Mouse (Mus musculus): ENCODE measurements around the gene Pbx1. TPM values are rescaled to one million over a fixed set of nuclear protein-coding genes. Genes with fewer than 3 reads are reported as not detected.

Pbx1 gene
- polyA plus RNA-seq, 1 experiment = 39.3 TPM

- peak; percentile 69 for DNase-seq (ENCODE audit: low read depth)
These were observed 87.8 kb downstream of the Pbx1 start for GRCm38 (mm10) chr1:168344262-168344661.

DNA sequence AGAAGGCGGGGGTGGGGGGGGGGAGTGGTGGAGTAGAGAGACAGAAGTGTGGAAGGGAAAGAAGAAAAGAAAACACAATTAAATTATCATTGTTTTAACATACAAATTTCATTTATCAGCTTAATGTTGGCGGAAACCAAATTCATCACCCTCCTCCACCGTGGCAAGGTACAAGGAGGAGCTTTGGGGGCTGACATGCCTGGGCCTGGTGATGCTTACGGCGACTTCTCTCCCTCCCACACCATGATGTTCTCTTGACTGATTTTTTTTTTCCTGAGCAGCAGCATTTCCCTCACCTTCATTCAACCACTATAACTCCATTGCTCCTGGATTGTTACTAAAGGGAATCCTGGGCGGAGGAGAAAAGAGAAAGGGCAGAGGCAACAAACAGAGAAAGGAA, 89.8 kb downstream of the Pbx1 start:
- no peak for DNase-seq (ENCODE audit: low read depth)

DNA sequence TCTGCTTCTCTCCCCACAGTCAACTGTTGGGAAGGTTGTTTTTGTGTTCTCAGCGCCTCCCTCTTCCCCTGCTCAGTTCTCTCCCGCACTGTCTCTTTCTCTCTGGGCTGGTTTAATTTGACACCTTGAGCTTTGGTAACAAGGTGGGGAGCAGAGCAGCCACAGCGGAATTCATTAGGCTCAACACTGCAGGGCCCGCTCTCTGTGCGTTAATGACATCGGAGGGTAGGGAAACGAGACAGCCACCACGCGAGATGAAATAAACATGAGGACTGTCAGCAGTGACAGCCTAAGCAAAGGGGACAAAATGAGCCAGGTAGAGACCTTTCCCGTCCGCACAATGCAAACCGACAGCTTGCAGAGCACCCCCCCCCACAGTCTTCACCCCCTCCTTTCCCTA, 90.2 kb downstream of the Pbx1 start:
- no peak for DNase-seq (ENCODE audit: low read depth)

DNA sequence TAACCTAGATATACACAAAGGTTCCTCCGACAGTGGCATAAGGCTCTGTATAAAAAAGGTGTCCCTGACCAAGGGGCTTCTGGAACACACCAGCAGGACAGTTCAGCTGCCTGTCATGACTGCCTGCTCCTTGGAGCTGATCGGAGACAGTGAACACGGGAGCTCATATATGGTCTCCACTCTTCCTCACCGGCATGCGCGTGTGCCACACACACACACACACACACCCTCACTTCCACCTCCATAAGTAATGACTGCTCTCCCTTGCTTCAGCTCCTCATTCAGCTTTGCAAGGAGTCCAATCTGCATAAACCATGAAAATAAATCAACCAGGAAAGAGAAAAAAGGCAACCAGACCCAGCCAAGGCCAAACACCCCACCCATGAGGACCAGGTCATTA, 90.7 kb downstream of the Pbx1 start:
- DNase-seq (ENCODE audit: low read depth) = no peak

DNA sequence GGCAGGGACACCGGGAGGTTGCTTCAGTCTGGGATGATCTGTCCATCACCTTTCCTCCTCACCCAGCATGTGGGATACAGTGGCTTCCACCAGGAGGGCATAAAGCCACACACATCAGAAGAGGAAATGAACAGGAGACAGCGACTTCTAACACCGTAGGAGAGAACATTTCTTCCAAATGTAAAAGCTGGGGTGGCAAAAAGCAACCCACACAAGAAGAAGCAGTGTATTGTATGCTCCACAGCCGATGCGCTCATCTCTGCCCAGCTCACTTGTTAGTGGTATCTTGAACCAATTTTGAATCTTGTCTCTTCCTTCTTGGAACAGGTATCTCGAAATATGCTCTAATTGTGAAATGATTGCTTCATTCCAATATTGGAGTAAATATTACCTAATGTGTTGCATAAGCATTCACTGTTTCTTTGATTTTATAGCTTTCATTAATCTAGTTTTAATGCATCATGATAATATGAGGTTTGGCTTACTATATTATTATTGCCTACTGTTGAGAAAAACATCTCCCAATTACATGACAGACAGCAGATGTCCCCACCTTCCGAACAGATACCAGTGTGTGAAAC, 95.7 kb downstream of the Pbx1 start:
- peak; percentile 70 for DNase-seq (ENCODE audit: low read depth)

DNA sequence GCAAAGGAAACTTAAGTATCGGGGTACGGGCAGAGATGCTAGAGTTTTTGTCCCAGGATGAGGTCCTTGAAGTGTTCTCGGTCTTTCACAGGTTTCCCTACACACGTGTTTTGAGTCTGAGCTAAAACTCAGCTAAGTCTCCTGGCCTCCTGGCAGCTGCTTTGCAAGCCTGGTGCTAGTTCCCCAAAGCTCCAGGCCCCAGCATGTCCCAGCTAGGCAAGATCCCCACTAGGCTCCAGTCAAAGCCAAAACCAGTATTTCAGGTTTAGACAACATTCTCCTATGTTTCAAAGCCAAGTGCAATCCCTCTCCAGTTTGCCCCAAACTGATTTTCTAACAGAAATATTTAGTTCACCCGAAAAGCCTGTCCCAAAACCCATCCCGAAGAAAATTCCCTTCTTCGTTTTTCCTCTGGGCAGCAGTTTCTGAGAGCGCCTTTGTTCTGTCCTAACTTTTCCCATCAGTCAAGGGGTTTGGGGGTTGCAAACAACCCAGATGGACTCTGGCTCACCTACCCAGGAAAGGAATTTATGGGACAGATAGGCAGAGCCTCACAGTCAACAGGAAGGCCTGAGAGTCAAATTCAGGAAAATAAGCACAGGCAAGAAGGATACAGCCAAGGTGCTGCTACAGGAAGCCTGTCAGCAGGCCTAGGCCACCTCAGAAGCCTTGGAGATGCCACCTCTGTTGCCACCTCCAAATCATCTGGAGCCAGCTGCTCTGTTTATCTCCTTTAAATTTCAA, 97.1 kb downstream of the Pbx1 start:
- DNase-seq (ENCODE audit: low read depth) = peak; percentile 76

GRCm38 (mm10) chr1:168332056-168332455, 100.0 kb downstream of the Pbx1 start:
- DNase-seq (ENCODE audit: low read depth) = no peak

GRCm38 (mm10) chr1:168328236-168328605, 103.8 kb downstream of the Pbx1 start:
- no peak for DNase-seq (ENCODE audit: low read depth)

DNA sequence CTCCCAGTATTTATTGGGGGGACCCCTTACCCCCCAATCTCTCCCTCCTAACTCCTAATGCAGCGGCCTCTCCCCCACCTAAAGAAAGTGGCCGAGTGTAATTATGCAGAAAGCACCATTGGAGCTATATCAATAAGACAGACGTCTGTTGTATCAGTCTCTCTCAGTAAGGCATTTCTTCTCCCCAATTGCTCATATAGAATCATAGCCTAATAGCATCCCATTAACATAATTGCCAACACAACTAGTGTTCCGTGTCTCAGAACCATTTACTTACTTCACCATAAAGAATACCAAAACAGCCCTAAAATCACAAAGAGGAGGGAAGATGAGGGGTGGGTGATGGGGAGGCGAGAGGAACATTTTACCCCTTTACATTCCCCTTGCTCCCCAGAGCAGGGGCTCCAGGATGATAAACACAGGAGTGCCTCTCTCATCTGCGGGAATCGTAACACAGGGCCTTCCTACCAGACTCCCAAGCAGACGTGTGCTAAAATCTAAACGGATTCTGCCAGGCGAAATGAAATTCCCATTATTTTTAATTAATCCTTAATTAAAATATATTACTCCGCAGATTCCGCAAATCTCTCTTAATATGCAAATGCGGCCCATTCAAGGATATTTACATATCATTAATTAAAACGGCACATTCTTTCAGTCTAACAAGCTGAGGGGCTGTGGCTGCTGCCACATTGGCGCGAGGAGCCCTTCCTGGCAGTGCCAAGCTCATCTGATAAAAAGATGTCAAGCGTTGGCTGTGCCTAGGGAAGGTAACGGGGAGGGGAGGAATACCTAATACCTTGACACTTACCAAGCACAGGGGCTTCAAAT, 104.5 kb downstream of the Pbx1 start:
- DNase-seq (ENCODE audit: low read depth) = no peak

DNA sequence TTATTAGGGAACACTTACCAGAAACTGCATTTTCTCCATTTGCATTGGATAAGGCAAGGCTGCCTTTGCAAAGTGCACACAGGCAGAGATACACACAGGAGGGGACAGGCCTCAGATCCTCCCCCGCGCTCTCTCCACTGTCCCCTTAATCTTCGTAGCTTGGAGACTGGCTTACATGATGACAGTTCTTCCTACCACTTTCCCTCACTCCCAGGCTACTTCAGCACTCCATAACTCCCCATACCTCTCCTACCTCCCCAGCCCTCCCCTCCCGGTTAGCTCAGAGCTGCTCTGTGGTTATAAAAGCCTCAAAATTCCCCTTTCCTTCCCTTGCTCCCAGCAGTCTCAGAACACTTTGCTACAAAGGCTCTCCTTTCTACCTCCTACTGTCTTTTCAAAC, 106.3 kb downstream of the Pbx1 start:
- no peak for DNase-seq (ENCODE audit: low read depth)

- DNase-seq (ENCODE audit: low read depth) = no peak
These were observed 107.6 kb downstream of the Pbx1 start for GRCm38 (mm10) chr1:168324306-168325085.

- DNase-seq (ENCODE audit: low read depth) = no peak
These were observed 108.5 kb downstream of the Pbx1 start for GRCm38 (mm10) chr1:168323436-168324108.

DNA sequence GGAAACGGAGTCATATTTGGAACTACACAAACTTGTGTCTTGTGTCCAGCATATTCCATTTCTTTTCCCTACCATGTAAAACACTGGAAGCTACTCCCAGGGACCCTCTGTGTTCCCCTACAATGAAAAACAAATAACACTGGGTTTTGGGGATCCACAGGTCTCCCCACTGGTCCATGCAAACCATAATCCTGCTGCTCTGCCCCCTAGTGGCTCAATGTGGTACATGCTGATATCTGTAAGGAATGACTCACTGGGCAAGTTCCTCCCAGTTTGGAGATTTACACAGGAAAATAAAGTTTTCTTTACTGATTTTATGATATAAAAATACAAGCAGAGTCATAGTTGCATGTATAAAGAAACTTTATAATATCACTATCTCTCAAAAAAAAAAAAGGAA, 109.2 kb downstream of the Pbx1 start:
- no peak for DNase-seq (ENCODE audit: low read depth)

- no peak for DNase-seq (ENCODE audit: low read depth)
These were observed 112.4 kb downstream of the Pbx1 start for GRCm38 (mm10) chr1:168319695-168320094.

GRCm38 (mm10) chr1:168318899-168319469, 113.1 kb downstream of the Pbx1 start:
- no peak for DNase-seq (ENCODE audit: low read depth)

DNA sequence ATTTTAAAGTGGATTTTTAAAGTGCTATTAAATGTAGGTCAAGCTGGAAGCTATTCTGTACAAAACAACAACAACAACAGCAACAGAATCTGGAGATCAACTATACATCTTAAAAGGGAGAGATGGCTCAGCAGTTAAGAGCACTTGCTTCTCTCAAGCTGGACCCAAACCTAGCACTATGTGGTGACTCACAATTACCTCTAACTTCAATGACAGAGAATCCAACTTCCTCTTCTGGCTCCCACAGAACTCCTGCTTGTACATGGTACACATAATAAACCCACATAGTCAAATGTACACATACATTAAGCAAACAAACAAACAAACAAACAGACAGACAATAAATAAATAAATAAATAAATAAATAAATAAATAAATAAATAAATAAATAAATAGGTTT, 118.3 kb downstream of the Pbx1 start:
- no peak for DNase-seq (ENCODE audit: low read depth)

DNA sequence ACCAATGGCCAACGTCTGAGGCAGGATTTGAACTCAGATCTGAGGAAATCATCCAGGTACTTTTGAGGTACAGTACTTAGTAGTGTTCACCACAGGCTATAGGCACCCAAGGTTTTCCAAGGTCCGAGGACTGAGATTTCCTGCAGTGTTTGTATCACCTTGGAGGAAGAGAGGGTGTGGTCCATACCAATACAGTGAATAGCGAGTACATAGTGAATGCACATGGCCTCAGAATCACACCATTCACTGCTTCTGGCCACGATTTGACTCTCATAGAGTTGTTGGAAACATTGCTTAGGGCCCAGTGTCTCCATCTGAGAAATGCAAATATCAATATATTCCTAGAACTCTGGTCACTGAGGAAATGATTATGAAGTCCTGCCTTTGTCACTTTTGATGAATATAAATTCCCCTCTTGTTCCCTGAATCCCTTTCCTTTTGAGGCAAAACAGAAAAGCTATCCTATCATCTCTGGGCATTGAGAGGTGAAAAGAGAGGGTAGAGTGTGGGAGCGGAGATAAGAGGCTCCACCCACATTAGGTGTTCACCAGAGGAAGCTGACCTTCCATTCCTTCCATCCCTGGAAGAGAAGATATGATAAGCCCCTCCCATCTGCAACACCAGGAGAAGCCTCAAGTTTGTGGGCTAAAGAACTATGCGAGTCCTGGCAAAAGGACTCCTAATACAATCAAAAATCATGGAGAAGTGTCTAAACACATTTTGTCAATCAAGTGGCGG, 119.2 kb downstream of the Pbx1 start:
- no peak for DNase-seq (ENCODE audit: low read depth)

DNA sequence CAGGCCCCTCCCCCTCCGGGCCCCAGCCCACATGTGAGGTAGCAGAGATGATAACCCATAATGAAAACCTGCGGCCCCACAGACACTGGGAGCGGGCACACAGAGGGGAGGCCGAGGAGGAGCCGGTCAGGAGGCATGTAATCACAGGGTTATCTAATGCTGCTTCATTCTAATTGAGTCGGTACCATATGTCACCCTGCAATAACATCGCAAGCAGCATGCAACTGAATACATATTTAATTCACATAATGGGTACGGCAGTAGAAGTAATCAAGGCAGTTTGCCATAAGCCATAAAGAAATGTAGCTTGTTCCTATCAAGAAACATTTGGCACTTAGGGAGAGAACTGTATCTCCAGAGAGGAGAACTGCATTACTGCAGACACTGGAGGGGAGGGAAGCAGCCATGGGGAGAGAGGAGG, 123.0 kb downstream of the Pbx1 start:
- DNase-seq (ENCODE audit: low read depth) = no peak

DNA sequence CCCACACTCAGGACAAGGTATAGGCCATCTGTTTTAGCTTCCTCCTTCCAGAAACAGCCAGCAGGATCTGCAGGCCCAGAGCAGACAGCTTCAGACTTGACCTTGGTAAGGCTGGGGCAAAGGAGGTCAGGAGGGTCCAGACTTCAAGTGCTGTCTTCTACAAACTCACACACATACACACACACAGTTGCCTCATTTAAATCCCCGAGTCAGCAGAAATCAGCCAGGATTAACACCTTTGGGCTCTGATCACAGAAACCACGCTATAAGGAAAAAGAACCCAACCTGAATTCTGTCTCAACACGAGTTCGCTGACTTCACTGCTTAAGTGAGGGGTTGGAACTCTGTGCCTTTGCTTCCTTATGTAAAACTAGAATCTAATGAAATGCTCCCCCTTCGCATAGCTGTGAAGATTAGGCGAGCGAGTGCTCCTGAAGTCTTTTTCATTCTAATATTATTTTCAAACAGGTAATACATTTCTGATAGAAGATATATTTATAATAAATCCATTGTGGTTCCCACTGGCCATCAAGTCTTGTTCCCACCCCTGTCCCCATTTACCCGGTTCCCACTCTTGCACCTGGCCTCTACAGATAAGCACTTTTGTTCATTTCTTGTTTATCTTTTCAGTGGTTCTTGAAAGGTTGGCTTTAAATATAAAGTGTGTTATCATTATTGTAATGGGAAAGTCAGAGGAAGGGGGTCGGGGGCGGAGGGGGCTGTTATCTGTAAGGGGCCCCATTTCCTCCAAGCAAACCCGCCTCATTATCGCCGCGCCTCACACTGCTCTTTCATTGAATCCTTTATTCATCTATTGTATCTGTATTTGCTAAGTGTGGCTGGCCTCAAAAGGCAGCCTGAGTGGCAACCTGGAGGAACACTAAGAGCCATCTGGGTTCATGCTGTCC, 124.5 kb downstream of the Pbx1 start:
- DNase-seq (ENCODE audit: low read depth) = no peak
